Mouse (Mus musculus) embryo, embryonic 11 days (tissue): ENCODE results near the gene Ccdc40.
"Not testable (repeated sequence)": the region's sequence is repeated elsewhere in the genome, so short reads cannot be mapped to it uniquely, and the experiment has no call there.

Experiments used
- DNase-seq: peaks from one replicate; pipeline ENCODE4 v3.0.0-alpha.2; 2015

The Ccdc40 gene

DNA sequence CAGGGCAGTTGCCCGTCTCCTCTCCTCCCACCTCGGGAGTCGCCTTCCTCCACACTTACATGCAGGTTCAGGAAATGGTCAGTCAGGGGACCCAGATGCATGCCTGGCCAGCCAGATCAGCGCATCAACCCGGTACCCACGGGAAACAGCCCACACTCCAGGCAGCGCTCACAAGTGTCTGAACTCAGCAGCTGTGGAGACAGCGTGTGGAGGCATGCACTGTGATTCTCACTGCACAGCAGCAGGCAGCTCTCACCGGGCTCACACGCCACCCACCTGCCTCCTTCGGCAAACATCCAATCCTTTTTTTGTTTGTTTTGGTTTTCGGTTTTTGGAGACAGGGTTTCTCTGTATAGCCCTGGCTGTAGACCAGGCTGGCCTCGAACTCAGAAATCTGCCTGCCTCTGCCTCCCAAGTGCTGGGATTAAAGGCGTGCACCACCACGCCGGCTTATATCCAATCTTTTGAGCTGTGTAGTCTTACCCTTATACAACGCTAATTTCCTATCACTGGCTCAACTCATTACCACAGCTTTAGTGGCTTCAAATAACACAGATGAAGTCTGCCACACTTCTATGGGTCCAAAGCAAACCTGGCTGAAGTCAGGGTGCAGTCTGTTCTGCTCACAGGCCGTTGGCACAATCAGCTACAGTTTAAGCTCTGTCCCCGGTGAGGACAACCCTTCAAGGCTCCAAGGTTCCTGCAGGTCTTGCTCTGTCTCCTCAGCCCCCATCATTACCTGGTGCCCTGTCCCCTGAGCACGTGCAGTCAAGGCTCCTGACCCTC is 59.0 kb downstream of the Ccdc40 start:
- no peak for DNase-seq

GRCm38 (mm10) chr11:119292861-119293260 is 64.5 kb downstream of the Ccdc40 start:
- DNase-seq = not testable (repeated sequence)

DNA sequence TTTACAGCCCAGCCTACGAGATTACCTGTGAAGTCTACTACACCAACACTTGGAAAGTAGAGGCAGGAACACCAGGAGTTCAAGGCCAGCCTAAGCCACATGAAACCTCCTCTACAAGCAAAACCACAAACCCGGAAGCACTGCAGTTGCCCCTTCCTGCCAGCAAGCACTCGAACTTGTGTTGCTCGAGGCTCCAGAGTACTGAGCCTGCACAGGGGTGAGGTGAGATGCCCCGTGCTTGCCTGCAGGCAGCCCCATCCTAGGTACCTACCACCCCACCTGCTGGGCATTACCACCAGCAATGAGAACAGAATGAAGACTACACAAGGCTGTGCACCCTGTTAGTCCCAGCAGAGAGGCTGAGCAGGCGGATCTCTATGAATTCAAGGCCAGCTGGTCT is 69.6 kb downstream of the Ccdc40 start:
- DNase-seq = no peak

DNA sequence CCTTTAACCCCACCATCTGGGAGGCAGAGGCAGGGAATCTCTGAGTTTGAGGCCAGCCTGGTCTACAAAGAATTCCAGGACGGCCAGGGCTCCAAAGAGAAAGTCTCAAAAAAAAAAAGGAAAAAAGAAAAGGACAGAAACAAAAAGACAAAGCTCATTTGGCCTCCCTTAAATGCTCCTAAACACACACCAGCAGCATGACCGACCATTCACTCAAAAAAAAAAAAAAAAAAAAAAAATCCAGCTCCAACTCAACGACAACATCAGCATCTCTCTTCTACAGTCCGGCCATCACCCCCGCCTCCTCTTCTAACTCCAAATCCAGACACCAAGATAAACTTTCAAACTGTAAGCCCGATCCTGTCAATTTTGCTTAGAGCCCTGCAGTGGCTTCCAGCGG is 70.5 kb downstream of the Ccdc40 start:
- DNase-seq = no peak

DNA sequence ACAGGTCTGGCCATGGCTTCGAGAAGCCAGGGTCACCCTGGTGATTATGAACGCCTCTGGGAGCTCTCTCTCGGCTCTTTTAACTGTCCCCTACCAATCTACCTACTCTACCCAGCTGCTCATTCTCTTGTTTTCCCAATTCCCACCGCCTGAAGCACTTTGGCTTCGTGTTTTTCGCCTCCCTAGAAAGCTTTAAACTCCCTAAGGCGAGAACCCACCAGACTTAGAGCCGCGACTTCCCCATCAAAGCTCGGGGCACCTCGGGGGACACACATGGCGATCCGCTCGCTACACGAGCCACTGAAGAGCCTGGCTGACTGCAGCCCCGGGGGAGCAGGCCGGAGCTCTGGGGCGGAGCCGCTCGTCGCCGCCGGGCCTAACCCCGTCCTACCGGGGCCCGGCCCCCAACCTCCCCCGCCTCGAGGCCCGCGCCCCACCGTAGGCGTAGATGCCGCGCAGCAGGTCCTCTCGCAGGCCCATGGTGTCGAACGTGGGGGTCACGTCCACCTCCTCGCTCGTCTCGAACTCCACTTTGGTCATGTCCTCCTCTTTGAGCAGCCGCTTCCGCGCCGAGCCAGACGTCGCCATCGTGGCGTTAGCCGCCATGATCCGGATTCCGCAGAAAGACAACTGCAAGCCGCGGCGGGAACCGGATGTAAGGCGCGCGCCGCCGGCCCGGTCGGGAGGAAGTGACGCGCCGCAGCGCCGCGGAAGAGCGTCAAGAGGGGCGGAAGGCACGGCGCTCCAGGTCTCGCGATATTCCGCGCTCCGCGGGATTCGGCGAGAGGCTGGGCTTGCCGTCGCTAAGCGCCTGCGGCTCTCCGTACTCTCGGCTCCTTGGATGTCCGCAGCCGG is 71.2 kb downstream of the Ccdc40 start, which contains the start of gene Eif4a3:
Gene Eif4a3 (minus strand): TSS at position 699 of the 855 bp plus-strand sequence.
- DNase-seq = peak; percentile 99

DNA sequence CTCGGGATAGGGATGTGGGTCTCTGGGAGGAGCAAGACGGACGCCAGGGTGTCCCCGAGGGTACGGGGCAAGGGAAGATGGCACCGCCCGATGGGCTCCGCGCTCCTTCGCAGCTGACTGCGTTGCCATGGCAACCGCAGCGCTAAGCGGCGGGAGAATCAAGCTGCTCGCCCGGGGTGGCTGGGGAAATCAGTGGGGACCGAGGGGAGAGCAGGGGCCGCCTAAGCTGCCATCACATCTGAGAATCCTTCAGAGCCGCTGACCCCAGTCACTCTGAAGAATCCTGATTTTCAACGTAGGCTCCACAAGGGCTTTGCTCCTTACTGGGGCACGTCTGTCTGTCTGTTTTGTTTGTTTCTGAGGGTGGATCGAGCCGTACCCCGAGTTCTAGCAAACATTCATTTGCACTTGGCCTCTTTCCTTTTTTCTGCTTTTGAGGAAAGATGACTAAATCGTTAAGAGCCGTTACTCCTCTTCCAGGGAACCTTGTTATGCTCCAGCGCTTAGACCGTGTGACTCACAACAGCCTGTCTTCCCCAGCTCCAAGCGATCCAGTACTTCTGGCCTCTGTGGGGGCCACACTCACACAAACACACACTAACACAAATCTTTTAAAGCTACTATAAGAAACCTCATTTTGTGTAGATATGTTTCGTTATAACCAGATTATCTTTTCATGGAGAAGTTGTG is 72.0 kb downstream of the Ccdc40 start:
- no peak for DNase-seq

- DNase-seq = no peak
Observed at GRCm38 (mm10) chr11:119300986-119301385, 72.6 kb downstream of the Ccdc40 start.

GRCm38 (mm10) chr11:119304904-119305712 is 76.7 kb downstream of the Ccdc40 start:
- peak; percentile 78 for DNase-seq

- no peak for DNase-seq
Observed at GRCm38 (mm10) chr11:119306762-119307657, 78.6 kb downstream of the Ccdc40 start.

GRCm38 (mm10) chr11:119307658-119307867 is 79.2 kb downstream of the Ccdc40 start, which contains the start of gene Card14:
Gene Card14 (plus strand): TSS chr11:119307768.
- no peak for DNase-seq

GRCm38 (mm10) chr11:119307916-119308315 is 79.5 kb downstream of the Ccdc40 start:
- DNase-seq = peak; percentile 40

- DNase-seq = no peak
Observed at GRCm38 (mm10) chr11:119310621-119311020, 82.2 kb downstream of the Ccdc40 start.

- DNase-seq = no peak
Observed at GRCm38 (mm10) chr11:119314252-119314936, 86.0 kb downstream of the Ccdc40 start.
